Mouse (Mus musculus): Measurements from ENCODE around the gene Tnni1. TPM values are rescaled to one million over a fixed set of nuclear protein-coding genes. Genes with fewer than 3 reads are reported as not detected.

Gene Tnni1
- polyA plus RNA-seq, 1 experiment from 2014 or later, result 58.2 TPM

- peaks cover 2% of the 10 kb centered on the region; the same call in 1 of the 2 replicates for H3K4me1 ChIP-seq (replicated peaks; ENCODE audit: control insufficient read depth, insufficient read depth, low read length)
- no peak overlapping the region for H3K9ac ChIP-seq (ENCODE audit: low read depth, low read length)
These were observed 31.9 kb downstream of the Tnni1 start for GRCm38 (mm10) chr1:135811016-135811646.

GRCm38 (mm10) chr1:135812205-135812604 is 33.0 kb downstream of the Tnni1 start:
- WGBS, result 80% methylated on average over 3 of the region's 3 CpGs
- no peak for DNase-seq (ENCODE audit: low spot score)
- no peak overlapping the region for H3K27ac ChIP-seq (ENCODE audit: low read depth, low read length)
- H3K9ac ChIP-seq (ENCODE audit: low read depth, low read length), result no peak overlapping the region
- peaks cover 2% of the 10 kb centered on the region; the same call in 1 of the 2 replicates for H3K4me1 ChIP-seq (replicated peaks; ENCODE audit: control insufficient read depth, insufficient read depth, low read length)
- ATAC-seq (replicated peaks; ENCODE audit: low FRiP score), result no peak
- H3K27me3 ChIP-seq (replicated peaks; ENCODE audit: control insufficient read depth, insufficient read depth, low read length), result peaks cover 12% of the 10 kb centered on the region
- H3K9me3 ChIP-seq (ENCODE audit: control insufficient read depth, low read length), result no peaks in the 10 kb centered on the region
- no peak overlapping the region for H3K4me3 ChIP-seq (ENCODE audit: low read depth, low read length)
- no peak overlapping the region for H3K4me2 ChIP-seq
- H3K36me3 ChIP-seq (ENCODE audit: control insufficient read depth, insufficient read depth, low read length), result no peaks in the 10 kb centered on the region

More at GRCm38 (mm10) chr1:135811016-135811646, 31.9 kb downstream of the Tnni1 start:
- ATAC-seq (replicated peaks; ENCODE audit: low FRiP score) (peak; percentile 64; the same call in 1 of the 2 replicates), DNase-seq (ENCODE audit: low spot score) (peak; percentile 73)
- H3K4me3 ChIP-seq (ENCODE audit: low read depth, low read length), result no peak overlapping the region
- H3K4me2 ChIP-seq, result no peak overlapping the region
- H3K27ac ChIP-seq (ENCODE audit: low read depth, low read length), result no peak overlapping the region
- H3K36me3 ChIP-seq (ENCODE audit: control insufficient read depth, insufficient read depth, low read length), result no peaks in the 10 kb centered on the region
- no peaks in the 10 kb centered on the region for H3K9me3 ChIP-seq (ENCODE audit: control insufficient read depth, low read length)
- H3K27me3 ChIP-seq (replicated peaks; ENCODE audit: control insufficient read depth, insufficient read depth, low read length), result peaks cover 1% of the 10 kb centered on the region
- WGBS, result 32% methylated on average over 7 of the region's 7 CpGs

GRCm38 (mm10) chr1:135812618-135813017 is 33.4 kb downstream of the Tnni1 start:
- no peaks in the 10 kb centered on the region for H3K9me3 ChIP-seq (ENCODE audit: control insufficient read depth, low read length)
- no peak for DNase-seq (ENCODE audit: low spot score)
- H3K9ac ChIP-seq (ENCODE audit: low read depth, low read length), result no peak overlapping the region
- no peaks in the 10 kb centered on the region for H3K36me3 ChIP-seq (ENCODE audit: control insufficient read depth, insufficient read depth, low read length)
- no peak for ATAC-seq (replicated peaks; ENCODE audit: low FRiP score)
- no peak overlapping the region for H3K4me3 ChIP-seq (ENCODE audit: low read depth, low read length)
- H3K4me2 ChIP-seq, result no peak overlapping the region
- WGBS, result 54% methylated on average over 2 of the region's 2 CpGs
- no peak overlapping the region for H3K27ac ChIP-seq (ENCODE audit: low read depth, low read length)
- peaks cover 16% of the 10 kb centered on the region for H3K27me3 ChIP-seq (replicated peaks; ENCODE audit: control insufficient read depth, insufficient read depth, low read length)
- peaks cover 2% of the 10 kb centered on the region; the same call in 1 of the 2 replicates for H3K4me1 ChIP-seq (replicated peaks; ENCODE audit: control insufficient read depth, insufficient read depth, low read length)

- no peak for ATAC-seq (replicated peaks; ENCODE audit: low FRiP score)
- peaks cover 20% of the 10 kb centered on the region for H3K27me3 ChIP-seq (replicated peaks; ENCODE audit: control insufficient read depth, insufficient read depth, low read length)
- H3K4me1 ChIP-seq (replicated peaks; ENCODE audit: control insufficient read depth, insufficient read depth, low read length), result peaks cover 2% of the 10 kb centered on the region; the same call in 1 of the 2 replicates
- H3K27ac ChIP-seq (ENCODE audit: low read depth, low read length), result no peak overlapping the region
- H3K36me3 ChIP-seq (ENCODE audit: control insufficient read depth, insufficient read depth, low read length), result no peaks in the 10 kb centered on the region
- H3K4me3 ChIP-seq (ENCODE audit: low read depth, low read length), result no peak overlapping the region
- H3K4me2 ChIP-seq, result no peak overlapping the region
- WGBS, result 59% methylated on average over 4 of the region's 4 CpGs
- DNase-seq (ENCODE audit: low spot score), result no peak
- H3K9ac ChIP-seq (ENCODE audit: low read depth, low read length), result no peak overlapping the region
- H3K9me3 ChIP-seq (ENCODE audit: control insufficient read depth, low read length), result no peaks in the 10 kb centered on the region
These were observed 33.8 kb downstream of the Tnni1 start for GRCm38 (mm10) chr1:135813071-135813470.

GRCm38 (mm10) chr1:135813687-135814395 is 34.6 kb downstream of the Tnni1 start:
- Histone ChIP-seq H3K27me3 (replicated peaks; ENCODE audit: control insufficient read depth, insufficient read depth, low read length) (peaks cover 28% of the 10 kb centered on the region), H3K4me3 (ENCODE audit: low read depth, low read length) (no peak overlapping the region), H3K4me1 (replicated peaks; ENCODE audit: control insufficient read depth, insufficient read depth, low read length) (peaks cover 7% of the 10 kb centered on the region), H3K9me3 (ENCODE audit: control insufficient read depth, low read length) (no peaks in the 10 kb centered on the region), H3K4me2 (no peak overlapping the region), H3K27ac (ENCODE audit: low read depth, low read length) (no peak overlapping the region), H3K9ac (ENCODE audit: low read depth, low read length) (no peak overlapping the region), H3K36me3 (ENCODE audit: control insufficient read depth, insufficient read depth, low read length) (no peaks in the 10 kb centered on the region)
- DNase-seq (ENCODE audit: low spot score), result no peak
- no peak for ATAC-seq (replicated peaks; ENCODE audit: low FRiP score)
- WGBS, result 76% methylated on average over 5 of the region's 5 CpGs

GRCm38 (mm10) chr1:135814531-135814930 is 35.3 kb downstream of the Tnni1 start:
- no peak overlapping the region for H3K9ac ChIP-seq (ENCODE audit: low read depth, low read length)
- DNase-seq (ENCODE audit: low spot score), result no peak
- H3K36me3 ChIP-seq (ENCODE audit: control insufficient read depth, insufficient read depth, low read length), result no peaks in the 10 kb centered on the region
- no peak overlapping the region for H3K4me2 ChIP-seq
- WGBS, result 71% methylated on average over 5 of the region's 5 CpGs
- no peaks in the 10 kb centered on the region for H3K9me3 ChIP-seq (ENCODE audit: control insufficient read depth, low read length)
- peaks cover 7% of the 10 kb centered on the region for H3K4me1 ChIP-seq (replicated peaks; ENCODE audit: control insufficient read depth, insufficient read depth, low read length)
- no peak for ATAC-seq (replicated peaks; ENCODE audit: low FRiP score)
- no peak overlapping the region for H3K27ac ChIP-seq (ENCODE audit: low read depth, low read length)
- peaks cover 35% of the 10 kb centered on the region for H3K27me3 ChIP-seq (replicated peaks; ENCODE audit: control insufficient read depth, insufficient read depth, low read length)
- no peak overlapping the region for H3K4me3 ChIP-seq (ENCODE audit: low read depth, low read length)

GRCm38 (mm10) chr1:135817595-135817994 is 38.4 kb downstream of the Tnni1 start:
- H3K36me3 ChIP-seq (ENCODE audit: control insufficient read depth, insufficient read depth, low read length), result no peaks in the 10 kb centered on the region
- no peak overlapping the region for H3K4me3 ChIP-seq (ENCODE audit: low read depth, low read length)
- no peak for ATAC-seq (replicated peaks; ENCODE audit: low FRiP score)
- H3K27me3 ChIP-seq (replicated peaks; ENCODE audit: control insufficient read depth, insufficient read depth, low read length), result peaks cover 62% of the 10 kb centered on the region
- 34% methylated on average over 4 of the region's 4 CpGs for WGBS
- no peak overlapping the region for H3K9ac ChIP-seq (ENCODE audit: low read depth, low read length)
- no peaks in the 10 kb centered on the region for H3K9me3 ChIP-seq (ENCODE audit: control insufficient read depth, low read length)
- no peak for DNase-seq (ENCODE audit: low spot score)
- H3K4me1 ChIP-seq (replicated peaks; ENCODE audit: control insufficient read depth, insufficient read depth, low read length), result peaks cover 8% of the 10 kb centered on the region
- H3K27ac ChIP-seq (ENCODE audit: low read depth, low read length), result no peak overlapping the region
- no peak overlapping the region for H3K4me2 ChIP-seq

- H3K36me3 ChIP-seq (ENCODE audit: control insufficient read depth, insufficient read depth, low read length), result no peaks in the 10 kb centered on the region
- peaks cover 62% of the 10 kb centered on the region for H3K27me3 ChIP-seq (replicated peaks; ENCODE audit: control insufficient read depth, insufficient read depth, low read length)
- ATAC-seq (replicated peaks; ENCODE audit: low FRiP score), result no peak
- peaks cover 8% of the 10 kb centered on the region; the same call in 1 of the 2 replicates for H3K4me1 ChIP-seq (replicated peaks; ENCODE audit: control insufficient read depth, insufficient read depth, low read length)
- DNase-seq (ENCODE audit: low spot score), result no peak
- H3K4me2 ChIP-seq, result peak within 1 kb of the TSS; percentile 85
- H3K27ac ChIP-seq (ENCODE audit: low read depth, low read length), result no peak within 1 kb of the TSS
- H3K9me3 ChIP-seq (ENCODE audit: control insufficient read depth, low read length), result no peaks in the 10 kb centered on the region
- under 1% methylated on average over 63 of the region's 63 CpGs for WGBS
- peak within 1 kb of the TSS; percentile 55 for H3K4me3 ChIP-seq (ENCODE audit: low read depth, low read length)
- H3K9ac ChIP-seq (ENCODE audit: low read depth, low read length), result peak within 1 kb of the TSS; percentile 28; the same call in 1 of the 2 replicates
These were observed 39.4 kb downstream of the Tnni1 start, which contains the start of gene Lad1 for GRCm38 (mm10) chr1:135818481-135819086. Gene Lad1 (plus strand): TSS chr1:135818598.

Data from liver, embryonic 11.5 days (tissue).